Mouse (Mus musculus): ENCODE measurements around the gene Tpt1. TPM values are rescaled to one million over a fixed set of nuclear protein-coding genes. Genes with fewer than 3 reads are reported as not detected.
"Not testable (repeated sequence)": the region's sequence is repeated elsewhere in the genome, so short reads cannot be mapped to it uniquely, and the experiment has no call there.

The Tpt1 gene
- polyA plus RNA-seq, 1 experiment = 2,516 TPM

DNA sequence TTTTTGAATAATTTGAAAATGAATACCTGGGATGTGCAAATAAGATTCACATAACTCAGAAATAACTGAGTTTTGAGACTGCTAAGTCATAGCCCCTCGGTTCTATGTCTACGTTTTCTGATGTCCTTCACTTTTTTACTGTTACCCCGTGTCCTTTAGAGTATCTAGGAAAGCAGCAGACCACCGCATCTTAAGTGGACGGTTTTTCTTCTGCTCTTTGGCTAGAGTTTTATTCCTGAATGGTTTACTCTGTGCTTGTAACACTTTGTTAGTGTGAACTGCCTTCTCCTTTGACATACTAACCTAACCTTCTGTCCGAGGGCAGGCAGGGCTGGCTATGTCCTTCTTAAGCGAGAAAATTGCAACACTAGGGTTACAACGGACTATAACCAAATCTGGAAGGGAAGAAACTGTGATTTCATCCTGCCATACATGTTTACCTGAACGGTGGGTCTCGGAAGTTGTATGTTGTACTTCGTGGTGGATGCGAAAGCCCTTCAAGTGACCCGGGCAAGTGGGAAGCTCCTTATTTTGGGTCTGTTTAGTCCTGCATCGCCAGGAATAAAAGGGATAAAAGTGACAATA lies 690 bp upstream of the Tpt1 start:
- DNase-seq (ENCODE audit: low read depth) = no peak

DNA sequence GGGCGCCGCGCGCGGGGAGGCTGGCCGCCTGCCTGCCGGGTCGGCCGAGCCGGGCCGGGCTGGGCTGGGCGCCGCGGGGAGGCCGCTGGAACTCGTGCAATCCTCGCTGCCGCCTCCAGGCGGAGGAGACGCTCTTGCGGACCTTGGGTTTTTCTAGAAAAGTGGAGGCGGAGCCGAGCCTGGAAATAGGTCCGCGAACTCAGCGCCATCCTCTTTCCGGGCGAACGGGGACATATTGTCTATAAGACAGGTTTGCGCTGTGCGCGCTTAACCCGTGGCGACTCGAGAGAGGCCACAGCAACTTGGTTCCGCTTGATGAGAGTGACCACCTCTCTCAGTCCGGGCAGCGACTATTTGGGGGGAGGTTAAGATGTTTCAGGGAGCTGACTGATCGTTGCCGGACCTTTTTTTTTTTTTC lies 814 bp downstream of the Tpt1 start:
- DNase-seq (ENCODE audit: low read depth) = no peak

DNA sequence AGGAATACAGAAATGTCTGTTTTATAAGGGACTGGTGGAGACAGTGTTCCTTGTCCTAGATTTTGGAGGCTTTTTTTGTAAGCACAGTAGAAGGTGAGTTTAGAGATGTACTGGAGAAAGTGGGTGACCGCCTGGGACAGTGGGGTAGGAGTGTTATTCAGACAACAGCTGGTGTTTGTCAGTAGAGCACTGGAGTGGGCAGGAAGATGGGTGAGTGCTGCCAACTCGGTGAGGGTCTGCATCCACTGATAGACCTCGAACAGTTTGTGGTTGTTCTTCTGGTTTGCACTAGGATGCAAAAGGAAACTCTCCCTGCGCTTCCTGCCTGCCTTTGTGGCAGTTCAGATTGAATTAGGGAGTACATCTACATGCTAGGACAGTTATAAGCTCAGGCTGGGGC lies 2.8 kb downstream of the Tpt1 start:
- no peak for DNase-seq (ENCODE audit: low read depth)

DNA sequence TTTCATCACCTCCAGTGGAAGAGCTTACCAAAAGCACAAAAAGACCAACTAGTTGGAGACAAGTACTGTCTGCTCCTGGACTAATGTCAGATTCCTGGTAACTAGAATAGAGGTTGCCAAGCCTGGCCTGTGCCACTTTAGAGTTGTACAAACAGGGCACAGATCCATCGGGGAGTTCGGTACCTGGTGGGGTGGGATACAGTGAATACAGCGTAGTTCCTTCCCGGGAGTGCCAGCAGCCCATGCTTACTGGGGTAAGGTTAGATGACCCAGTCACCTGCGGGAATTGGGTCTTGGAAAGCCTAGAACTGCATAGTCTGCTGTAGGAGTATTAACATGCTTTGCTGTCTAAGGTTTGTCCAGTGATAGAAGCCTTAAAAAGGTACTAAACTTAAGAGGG lies 3.6 kb downstream of the Tpt1 start:
- DNase-seq (ENCODE audit: low read depth) = no peak

DNA sequence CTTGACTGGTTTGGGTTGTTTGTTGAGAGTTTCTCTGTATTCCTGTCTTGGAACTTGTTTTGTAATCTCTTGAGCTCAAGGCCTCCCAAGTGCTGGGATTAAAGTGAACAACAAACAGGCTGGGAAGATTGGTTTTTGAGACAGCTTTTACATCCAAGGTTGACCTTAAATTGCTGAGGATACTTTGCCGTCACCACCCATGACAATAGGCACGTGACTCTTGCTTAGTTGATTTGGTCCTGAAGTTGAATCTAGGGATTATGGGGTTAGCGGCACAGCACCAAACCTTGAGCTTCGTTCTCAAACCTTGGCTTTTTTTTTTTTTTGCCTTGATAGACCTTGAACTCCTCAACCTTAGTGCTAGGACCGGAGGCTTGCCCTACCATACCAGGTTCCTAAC lies 4.3 kb downstream of the Tpt1 start:
- DNase-seq (ENCODE audit: low read depth) = no peak

DNA sequence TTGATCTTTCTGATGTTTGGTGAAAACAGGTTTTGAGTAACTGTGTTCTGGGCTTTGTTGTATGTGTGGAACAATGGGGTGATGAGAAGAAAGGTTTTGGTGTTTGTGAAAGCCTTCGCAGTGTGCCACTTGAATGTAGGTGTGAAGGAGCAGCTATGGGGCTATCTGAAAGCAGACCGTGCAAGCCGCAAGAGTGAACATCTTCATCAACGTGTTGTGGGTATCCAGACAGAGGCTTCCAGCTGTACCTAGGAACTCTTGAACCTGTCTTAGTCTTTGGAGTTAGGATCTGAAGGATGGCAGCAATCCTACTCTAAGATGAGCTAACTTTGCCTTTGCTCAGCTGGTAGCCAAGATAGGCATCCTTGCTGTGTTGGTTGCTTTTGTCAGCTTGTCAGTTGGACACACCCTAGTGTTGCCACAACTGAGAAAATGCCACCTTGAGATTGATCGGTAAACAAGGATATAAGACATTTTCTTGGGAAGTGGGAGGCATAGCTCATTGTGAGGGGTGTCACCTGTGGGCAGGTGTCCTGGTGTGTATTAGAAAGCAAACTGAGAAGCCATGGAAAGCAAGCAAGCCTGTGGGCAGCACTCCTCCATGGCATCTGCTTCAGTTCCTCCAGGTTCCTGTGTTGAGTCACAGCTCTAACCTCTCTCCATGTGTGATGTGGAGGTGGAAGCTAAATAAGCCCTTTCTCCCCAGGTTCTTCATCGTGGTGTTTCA lies 5.1 kb downstream of the Tpt1 start:
- DNase-seq (ENCODE audit: low read depth) = no peak

DNA sequence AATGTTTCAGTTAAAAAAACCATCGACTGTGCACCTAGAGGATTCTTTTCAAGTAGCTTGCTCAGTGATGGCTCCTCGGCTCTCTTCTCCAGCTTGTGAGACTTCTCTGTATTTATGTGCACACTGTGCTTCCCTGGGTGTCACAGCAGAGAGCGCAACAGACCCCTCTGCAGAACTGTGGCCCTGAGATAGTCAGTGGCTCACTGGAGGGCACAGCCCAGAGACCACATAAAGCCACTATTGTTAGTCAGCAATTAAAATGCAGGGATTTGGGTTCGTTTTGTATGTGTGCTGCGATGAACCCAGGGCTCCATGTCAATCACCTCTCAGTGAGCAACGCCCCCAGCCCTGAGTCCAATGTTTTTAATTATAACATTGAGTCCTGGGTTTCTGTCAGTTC lies 5.9 kb downstream of the Tpt1 start:
- DNase-seq (ENCODE audit: low read depth) = no peak

DNA sequence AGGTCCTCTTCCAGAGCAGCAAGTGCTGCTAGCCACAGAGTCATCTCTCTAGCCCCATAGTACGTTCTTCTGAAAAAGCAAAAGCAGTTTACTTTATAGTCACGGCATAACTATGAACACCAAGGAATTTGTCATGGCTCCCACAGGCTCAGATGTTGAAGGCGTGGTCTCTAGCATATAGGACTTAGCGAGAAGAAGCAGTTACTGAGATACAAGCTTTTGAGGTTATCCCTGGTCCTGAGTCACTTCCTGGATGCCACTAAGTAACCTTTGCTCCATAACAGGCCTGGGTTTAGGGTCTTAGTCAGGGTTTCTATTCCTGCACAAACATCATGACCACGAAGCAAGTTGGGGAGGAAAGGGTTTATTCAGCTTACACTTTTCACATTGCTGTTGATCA lies 7.1 kb downstream of the Tpt1 start:
- no peak for DNase-seq (ENCODE audit: low read depth)

DNA sequence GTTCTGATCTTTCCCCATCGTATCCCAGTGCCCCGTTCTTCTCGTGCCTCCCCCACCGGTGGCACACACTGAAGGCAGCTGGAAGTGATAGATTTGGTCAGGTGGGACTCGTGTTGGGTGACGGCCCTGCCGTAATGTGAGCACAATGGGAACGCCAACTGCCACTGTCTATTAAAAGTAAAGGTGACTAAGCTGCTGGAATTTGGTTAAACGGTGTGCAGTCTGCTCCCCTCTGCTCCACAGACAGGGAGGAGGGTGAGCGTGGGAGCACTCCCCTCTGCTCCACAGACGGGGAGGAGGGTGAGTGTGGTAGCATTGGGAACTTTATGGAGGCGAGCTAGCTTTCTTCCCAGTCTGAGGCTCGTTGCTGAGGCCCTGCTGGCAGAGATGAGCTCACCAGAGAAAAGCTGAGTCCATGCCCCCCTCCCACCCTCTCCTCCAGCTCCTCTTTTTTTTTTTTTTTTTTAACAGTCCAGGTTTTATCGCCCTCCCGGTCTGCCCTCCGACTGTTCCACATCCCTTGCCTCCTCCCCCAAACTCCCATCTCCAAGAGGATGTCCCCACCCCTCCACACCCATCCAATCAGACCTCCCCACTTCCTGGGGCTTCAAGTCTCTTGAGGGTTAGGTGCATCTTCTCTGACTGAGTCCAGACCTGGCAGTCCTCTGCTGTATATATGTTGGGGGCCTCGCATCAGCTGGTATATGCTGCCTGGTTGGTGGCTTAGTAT lies 10.5 kb downstream of the Tpt1 start:
- no peak for DNase-seq (ENCODE audit: low read depth)

DNA sequence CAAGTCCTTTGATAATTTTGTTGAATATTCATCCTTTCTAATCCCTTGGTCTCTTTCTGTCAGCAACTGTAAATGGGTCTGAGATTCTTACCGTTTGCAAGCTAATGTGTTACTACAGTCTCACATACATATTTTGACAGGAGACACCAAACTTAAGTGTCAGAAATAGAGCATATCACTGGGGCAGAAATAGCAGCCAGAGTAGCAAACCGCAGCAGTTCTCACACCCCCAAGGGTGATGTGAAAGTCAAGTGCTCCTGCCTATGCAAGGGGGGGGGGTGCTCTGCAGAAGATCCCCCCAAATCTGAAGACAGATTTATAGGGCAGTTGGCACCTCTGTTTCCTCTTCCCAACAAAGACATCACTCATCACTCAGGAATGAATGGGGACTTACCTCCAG lies 13.3 kb downstream of the Tpt1 start:
- no peak for DNase-seq (ENCODE audit: low read depth)

DNA sequence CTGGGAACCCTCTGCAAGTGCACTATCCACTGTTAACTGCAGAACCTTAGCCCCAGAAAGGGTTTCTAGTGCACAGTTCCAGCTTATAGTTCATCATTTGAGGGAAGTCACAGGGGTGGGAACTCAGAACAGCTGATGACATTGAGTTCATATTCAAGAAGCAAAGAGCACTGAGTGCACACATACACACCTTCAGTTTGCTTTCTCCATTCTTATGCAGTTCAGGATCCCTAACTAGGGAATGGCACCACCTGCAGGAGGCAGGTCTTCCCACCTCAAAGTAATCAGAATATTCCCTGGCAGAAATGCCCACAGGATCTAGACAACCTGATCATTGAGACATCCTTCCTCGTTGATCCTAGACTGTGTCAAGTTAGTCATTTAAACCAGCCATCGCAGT lies 14.7 kb downstream of the Tpt1 start:
- no peak for DNase-seq (ENCODE audit: low read depth)

DNA sequence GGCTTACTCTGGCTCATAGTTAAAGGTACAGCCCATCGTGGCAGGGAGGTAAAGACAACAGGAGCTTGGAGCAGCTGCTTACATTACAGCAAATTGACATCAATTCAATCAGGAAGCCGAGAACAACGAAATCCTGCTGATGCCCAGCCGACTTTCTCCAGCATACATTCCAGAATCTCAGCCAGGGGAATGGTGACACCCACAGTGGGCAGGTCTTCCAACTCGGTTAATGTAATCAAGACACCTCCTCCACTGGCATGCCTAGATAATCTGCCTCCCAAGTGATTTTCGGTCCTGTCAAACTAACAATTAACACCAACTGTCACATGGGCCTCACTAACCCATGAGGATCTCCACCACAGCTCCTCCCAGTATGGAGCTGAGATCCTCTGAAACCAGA lies 17.8 kb downstream of the Tpt1 start:
- DNase-seq (ENCODE audit: low read depth) = no peak

DNA sequence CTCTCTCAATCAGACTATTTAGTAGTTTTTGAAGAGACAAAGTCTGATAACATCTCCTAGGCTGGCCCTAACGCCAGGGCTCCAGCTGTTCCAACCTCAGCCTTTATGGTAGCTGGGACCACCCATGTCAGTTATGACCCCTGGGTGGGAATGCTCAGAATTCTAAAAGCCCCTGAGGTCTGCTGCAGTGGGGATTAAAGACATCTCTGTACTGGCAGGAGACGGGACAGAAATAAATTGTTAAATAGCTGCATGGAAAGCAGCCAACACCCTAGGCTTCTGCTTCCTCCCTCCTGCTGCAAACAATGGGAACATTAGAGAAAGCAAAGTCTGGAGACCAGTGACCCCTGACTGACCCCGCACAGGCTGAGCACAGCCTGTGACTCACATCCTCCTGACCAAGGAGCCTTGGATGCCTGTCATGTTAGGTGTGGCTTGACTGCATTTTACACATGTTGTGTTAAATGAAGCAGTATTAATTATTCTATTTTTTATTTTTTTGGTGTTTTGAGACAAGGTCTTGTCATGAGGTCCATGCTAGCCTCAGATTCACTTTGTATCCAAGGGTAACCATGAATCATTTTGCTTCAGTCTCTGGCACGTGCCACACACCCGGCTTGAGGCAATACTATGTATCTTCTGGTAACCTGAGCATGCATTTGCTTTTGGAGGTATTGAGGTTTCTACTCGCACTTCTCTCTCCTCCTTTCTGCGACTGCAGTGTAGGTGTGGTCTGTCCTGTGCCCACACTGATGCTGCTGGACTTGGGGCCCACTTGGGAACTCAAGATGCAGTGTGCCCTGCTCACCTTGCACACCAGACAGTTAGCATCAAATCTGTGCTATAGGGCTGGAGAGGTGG lies 18.9 kb downstream of the Tpt1 start:
- no peak for DNase-seq (ENCODE audit: low read depth)

DNA sequence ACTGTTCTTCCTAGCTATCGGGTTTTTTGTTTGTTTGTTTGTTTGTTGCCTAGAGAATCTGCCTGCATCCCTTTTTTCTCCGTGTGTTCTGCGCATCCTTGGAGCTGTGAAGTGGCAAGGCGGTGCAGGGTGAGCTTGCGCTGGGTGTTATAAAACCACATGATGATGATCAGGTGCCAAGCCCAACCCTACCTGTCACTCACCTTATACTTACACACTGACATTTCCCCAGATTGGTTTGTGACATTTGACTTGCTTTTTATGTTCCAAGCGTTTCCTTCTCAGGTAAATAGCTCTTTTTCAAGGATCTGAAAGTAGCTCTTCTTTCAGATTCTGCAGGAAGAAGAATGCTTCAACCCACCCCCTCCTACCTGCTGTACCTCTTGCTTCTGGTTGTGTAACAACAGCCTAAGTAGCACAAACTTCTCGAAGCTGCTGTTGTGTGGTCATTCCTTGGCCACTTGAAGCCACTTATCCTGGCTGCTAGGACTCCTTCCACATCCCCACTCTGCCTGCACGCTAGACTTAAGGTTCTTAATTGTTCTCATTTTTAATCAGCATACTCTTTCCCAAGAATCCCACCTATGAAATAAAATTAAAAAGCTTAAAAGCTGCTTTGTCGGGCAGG lies 21.9 kb downstream of the Tpt1 start:
- no peak for DNase-seq (ENCODE audit: low read depth)

DNA sequence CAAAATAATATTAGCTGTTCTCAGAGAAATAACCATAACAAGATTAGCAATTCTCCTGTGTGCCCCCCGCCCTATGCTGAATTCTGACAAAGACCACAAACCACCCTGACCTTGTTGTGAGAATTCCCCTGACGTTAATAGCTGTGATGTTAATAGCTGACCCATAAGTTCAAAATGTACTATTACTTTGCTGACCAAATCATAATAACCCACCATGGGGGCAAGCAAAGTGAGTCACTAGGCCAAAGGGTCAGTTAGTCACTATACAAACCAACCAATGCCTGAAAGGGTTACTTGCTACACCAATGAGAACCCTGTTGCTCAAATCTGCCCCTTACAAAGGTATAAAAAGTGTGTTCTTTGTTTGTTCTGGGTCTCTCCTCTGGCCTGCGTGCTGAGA lies 23.1 kb downstream of the Tpt1 start:
- DNase-seq (ENCODE audit: low read depth) = not testable (repeated sequence)

DNA sequence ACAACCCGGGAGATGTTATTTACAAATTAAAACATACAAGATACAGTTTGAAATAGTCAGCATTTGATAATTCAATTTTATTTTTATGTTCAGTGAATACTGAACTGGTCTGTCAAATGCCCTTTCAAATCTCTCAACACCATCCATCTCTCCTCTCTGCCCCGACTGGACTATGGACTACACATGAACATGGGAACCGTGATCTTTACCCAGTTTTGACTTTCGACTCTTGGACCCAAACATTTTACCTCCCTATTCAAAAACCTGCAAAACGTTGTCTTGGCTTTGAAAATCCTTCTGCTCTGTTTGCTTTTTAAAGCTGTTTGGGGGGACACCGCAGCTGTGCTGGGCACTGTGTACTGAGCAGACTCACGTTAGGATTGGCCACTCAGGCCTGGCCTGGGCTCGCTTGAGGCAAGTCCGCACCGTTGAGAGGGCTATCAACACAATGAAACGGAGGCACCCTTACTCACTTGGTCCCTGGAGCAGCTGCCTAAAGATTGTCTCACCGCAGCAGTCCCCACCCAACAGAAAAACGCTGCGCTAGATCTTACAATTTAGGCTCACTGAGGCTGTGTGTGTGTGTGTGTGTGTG lies 25.0 kb downstream of the Tpt1 start:
- DNase-seq (ENCODE audit: low read depth) = no peak

DNA sequence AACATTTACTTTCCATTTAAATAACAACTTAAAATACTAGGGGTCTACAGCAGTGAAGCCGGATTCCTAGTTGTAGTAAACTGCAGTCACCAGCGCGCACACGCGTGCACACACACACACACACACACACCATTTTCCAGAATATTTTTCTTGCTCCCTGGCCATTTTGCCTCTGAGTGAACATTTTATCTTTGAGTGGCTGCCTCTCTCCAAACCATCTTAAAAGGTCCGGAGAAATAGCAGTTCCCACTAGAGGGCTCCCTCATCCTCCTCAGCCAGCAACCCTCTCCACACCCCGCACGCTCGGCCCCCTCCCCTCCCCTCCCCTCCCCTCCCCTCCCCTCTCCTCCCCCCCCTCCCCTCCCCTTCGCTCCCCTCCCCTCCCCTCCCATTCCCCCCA lies 25.7 kb downstream of the Tpt1 start:
- no peak for DNase-seq (ENCODE audit: low read depth)

DNA sequence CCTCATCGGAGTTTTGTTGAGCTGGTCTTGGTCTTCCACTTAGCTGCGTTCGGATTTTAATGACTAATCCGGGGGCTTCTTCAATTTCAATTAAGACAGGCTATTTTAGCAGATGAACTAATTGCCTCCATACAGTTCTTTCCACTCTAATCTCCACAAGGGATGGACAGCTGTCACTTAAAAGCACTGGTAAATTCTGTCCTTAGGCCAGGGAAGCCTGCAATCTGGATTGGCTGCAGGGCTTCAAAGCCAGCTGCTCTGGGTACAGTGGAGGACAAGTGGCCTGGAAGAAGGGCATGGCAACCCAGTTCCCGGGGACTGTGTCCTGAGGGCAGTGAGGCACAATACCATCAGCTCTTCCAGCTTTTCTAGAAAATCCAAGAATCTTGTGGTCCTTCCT lies 26.2 kb downstream of the Tpt1 start:
- DNase-seq (ENCODE audit: low read depth) = no peak

DNA sequence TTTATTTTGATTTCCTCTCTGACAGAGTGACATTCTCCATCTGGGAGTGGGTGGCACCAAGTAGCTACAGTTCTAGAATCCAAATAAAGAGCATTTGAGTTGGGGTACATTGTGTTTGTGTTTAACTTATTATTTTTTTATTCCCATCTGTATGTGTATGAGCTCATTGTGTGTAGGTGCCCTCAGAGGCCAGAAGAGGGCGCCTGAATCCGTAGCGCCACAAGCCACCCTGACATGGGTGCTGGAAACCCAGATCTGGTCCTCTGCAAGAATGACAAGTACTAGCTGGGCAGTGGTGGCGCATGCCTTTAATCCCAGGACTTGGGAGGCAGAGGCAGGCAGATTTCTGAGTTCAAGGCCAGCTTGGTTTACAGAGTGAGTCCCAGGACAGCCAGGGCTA lies 26.9 kb downstream of the Tpt1 start:
- DNase-seq (ENCODE audit: low read depth) = no peak

DNA sequence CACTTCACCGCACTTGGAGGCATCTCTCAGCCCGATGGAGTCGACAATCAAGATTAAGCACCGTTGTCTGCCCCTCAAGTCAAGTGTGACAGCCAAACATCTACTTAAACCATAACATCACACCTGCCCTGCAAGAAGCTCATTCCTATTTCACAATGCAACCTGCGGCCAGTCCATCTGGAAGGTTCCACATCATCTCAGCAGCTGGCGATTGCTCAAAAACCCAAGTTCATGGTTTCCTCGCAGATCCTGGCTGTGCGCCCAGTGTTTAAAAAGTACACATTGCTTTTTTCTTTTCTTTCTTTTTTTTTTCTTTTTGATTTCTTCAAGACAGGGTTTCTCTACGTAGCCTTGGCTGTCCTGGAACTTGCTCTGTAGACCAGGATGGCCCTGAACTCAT lies 28.7 kb downstream of the Tpt1 start:
- DNase-seq (ENCODE audit: low read depth) = no peak

DNA sequence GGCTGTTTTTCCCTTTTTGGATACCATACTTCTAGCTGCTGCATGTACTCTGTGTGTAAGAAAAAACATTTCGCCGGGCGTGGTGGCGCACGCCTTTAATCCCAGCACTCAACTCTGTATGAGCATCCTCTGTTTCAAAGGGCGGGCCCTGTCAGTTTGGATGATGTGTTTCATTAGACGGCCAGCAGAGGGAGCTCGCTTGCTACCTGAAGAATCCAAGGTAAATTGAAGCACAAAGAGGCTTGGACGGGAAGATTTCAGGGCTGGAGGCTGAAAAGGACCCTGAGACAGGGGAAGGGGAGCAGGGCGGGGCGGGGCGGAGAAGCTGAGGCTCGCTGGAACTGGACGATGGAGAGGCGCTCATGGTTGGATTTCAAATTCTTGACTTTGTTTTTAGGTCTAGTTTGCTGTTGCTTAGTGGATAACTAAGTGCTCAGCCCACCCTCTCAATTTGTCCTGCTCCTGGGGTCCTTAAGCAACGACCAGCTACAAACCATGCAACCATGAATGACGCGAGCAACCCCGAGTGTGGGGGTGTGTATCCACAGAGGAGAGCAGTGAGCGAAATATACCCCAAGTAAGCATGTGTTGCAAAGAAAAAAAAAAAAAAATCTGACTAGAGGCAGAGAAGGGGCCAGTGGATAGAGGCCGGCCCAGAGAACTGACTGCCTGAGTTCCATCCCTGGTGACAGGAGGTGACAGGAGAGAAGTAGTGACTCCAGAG lies 31.6 kb downstream of the Tpt1 start:
- DNase-seq (ENCODE audit: low read depth) = no peak

All from gonadal fat pad, adult 2 months (tissue).